Mouse (Mus musculus) kidney, embryonic 16.5 days (tissue): ENCODE measurements at regions not wholly inside any gene's neighbourhood (a gene's known extent, or its start where the extent isn't known, plus 50 kb on each side); places are given as distances from the start of the nearest gene placed in this dataset.
A peak's percentile ranks its signal among the peaks of the same experiment; 100 is the strongest.

ENCODE experiments used
- ATAC-seq: fragments of 200-750 bp; cut with Nextera tagmentation; 2 replicates; pipeline ENCODE4 v1.8.0; 2017; ENCODE audit warnings: moderate TSS enrichment; ENCODE audit not compliant: low FRiP score, low TSS enrichment
- H3K27ac ChIP-seq: fragments of 300-500 bp; sonication (generic); 2 replicates; pipeline ENCODE4 v1.5.1; 2014; ENCODE audit warnings: low read length
- H3K27me3 ChIP-seq: fragments of 300-500 bp; sonication (generic); 2 replicates; pipeline ENCODE4 v1.6.1; 2014; ENCODE audit warnings: low read length, control low read depth, mixed read lengths; ENCODE audit not compliant: insufficient read depth
- H3K36me3 ChIP-seq: fragments of 300-500 bp; sonication (generic); 2 replicates; pipeline ENCODE4 v1.6.1; 2014; ENCODE audit warnings: low read length, control low read depth, mixed read lengths; ENCODE audit not compliant: insufficient read depth
- H3K4me1 ChIP-seq: fragments of 300-500 bp; sonication (generic); 2 replicates; pipeline ENCODE4 v1.6.1; 2014; ENCODE audit warnings: low read length, control low read depth, mixed read lengths; ENCODE audit not compliant: insufficient read depth
- H3K4me2 ChIP-seq: fragments of 300-500 bp; sonication (generic); replicated peaks from 2 replicates; pipeline ENCODE4 v1.6.1; 2014; ENCODE audit warnings: low read depth, low read length
- H3K4me3 ChIP-seq: fragments of 300-500 bp; sonication (generic); 2 replicates; pipeline ENCODE4 v1.5.1; 2014; ENCODE audit warnings: mild to moderate bottlenecking, low read length
- H3K9ac ChIP-seq: fragments of 300-500 bp; sonication (generic); replicated peaks from 2 replicates; pipeline ENCODE4 v1.6.1; 2014; ENCODE audit warnings: low read length
- H3K9me3 ChIP-seq: fragments of 300-500 bp; sonication (generic); 2 replicates; pipeline ENCODE4 v1.6.1; 2016; ENCODE audit warnings: low read length, control low read depth
- WGBS: fragments of 180-500 bp; shearing (Covaris S2); extraction: QIAGEN DNeasy Blood & Tissue Kit; methylation state at CpG from one replicate; pipeline ENCODE4 v1.1.7; 2014; 5-methylcytosine and 5-hydroxymethylcytosine counted together

DNA sequence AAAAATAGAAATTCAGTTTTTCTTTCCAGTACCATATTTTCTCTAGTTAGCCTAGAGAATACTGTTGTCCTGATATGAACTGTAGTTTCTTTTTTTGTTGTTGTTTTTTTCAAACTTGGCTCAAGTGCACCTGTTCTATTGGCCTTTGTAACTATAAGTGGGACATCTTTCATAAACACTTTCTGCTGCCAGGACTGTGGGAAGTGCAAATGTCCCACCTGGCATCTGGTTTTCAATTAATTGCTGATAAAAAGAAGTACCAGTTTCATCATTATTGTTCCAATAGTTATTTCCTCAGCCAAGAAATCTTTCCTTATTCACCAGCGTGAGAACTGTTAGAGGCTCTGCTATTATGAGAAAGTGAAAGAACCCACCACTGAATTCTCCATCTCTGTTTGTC is 695.0 kb downstream of the Epha4 start:
- H3K4me1 ChIP-seq: no peaks in the 10 kb centered on the region
- no peak overlapping the region for H3K4me2 ChIP-seq
- no peaks in the 10 kb centered on the region for H3K27me3 ChIP-seq
- H3K9ac ChIP-seq: no peak overlapping the region
- H3K27ac ChIP-seq: no peak overlapping the region
- no peak for ATAC-seq
- no peaks in the 10 kb centered on the region for H3K9me3 ChIP-seq
- whole genome bisulfite sequencing: 86% methylated on average over 1 of the region's 1 CpGs
- no peak overlapping the region for H3K4me3 ChIP-seq
- H3K36me3 ChIP-seq: no peaks in the 10 kb centered on the region

DNA sequence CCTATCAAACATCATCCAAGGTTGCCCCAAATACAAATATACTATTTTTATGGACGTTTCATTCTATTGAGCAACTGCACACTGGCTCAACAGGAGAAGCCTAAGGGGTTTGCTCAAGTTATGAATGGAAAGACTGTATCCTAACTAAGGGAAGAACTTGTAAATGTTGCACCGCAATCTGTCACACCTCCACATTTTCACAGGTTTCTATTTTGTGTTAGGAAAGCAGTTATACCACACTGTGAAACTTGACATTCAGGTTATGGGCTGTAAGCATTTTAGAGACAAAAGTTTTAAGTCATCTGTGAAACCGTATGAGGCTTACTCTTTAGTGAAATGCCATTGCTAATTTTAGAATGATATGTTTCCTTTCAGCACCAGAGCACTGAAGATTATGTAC is 693.3 kb downstream of the Epha4 start:
- Histone ChIP-seq H3K27ac (no peak overlapping the region), H3K36me3 (no peaks in the 10 kb centered on the region), H3K9ac (no peak overlapping the region), H3K4me3 (no peak overlapping the region), H3K27me3 (no peaks in the 10 kb centered on the region), H3K4me1 (no peaks in the 10 kb centered on the region), H3K4me2 (no peak overlapping the region), H3K9me3 (no peaks in the 10 kb centered on the region)
- ATAC-seq: no peak
- 72% methylated on average over 3 of the region's 3 CpGs for WGBS

DNA sequence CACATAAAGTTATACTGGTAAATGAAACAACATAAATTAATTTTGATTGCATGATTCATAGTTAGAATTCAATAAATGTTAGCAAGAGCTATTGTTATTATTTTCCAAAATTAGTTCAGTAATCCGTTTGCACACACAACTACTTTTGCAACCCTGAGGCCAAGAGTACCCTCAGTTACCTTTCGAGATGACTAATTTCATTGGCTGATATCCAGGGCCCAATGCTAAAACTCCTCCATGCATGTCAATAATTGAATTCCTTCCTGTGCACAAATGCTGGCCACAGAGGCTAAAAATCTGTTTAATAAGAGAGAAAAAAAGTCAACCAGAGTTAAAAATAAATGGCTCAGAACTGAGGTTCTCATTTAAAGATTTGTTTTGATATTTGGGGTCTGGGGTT is 685.2 kb downstream of the Epha4 start:
- no peak overlapping the region for H3K4me2 ChIP-seq
- H3K27me3 ChIP-seq: no peaks in the 10 kb centered on the region
- H3K27ac ChIP-seq: no peak overlapping the region
- ATAC-seq: no peak
- WGBS: 57% methylated on average over 2 of the region's 2 CpGs
- H3K9me3 ChIP-seq: no peaks in the 10 kb centered on the region
- H3K4me3 ChIP-seq: no peak overlapping the region
- no peak overlapping the region for H3K9ac ChIP-seq
- H3K36me3 ChIP-seq: no peaks in the 10 kb centered on the region
- H3K4me1 ChIP-seq: no peaks in the 10 kb centered on the region

DNA sequence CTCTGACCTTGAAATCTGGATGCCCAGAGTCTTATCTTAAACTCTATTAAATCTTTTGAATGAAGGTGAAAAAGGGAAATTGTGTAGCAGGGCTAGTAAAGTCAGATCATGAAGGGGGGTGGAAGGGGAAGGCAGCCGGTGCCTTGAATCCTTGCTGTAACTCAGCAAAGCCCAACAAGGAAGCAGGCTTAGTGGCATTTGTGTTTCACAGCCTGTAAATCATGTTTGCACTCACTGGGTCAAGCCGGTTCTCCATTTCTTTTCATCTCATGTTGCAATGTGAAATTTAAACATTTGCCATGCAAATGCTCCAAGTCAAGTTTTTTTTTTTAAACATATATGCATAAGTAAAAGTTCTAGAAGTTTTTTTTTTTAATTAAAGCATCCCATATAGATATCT is 682.6 kb downstream of the Epha4 start:
- Histone ChIP-seq H3K9me3 (no peaks in the 10 kb centered on the region), H3K27ac (no peak overlapping the region), H3K9ac (no peak overlapping the region), H3K36me3 (no peaks in the 10 kb centered on the region), H3K27me3 (no peaks in the 10 kb centered on the region), H3K4me3 (no peak overlapping the region), H3K4me2 (no peak overlapping the region), H3K4me1 (0 out of 2 replicates have a peak, but pooled peaks cover 4% of the 10 kb centered on the region)
- no peak for ATAC-seq
- 8% methylated on average over 2 of the region's 2 CpGs for WGBS

DNA sequence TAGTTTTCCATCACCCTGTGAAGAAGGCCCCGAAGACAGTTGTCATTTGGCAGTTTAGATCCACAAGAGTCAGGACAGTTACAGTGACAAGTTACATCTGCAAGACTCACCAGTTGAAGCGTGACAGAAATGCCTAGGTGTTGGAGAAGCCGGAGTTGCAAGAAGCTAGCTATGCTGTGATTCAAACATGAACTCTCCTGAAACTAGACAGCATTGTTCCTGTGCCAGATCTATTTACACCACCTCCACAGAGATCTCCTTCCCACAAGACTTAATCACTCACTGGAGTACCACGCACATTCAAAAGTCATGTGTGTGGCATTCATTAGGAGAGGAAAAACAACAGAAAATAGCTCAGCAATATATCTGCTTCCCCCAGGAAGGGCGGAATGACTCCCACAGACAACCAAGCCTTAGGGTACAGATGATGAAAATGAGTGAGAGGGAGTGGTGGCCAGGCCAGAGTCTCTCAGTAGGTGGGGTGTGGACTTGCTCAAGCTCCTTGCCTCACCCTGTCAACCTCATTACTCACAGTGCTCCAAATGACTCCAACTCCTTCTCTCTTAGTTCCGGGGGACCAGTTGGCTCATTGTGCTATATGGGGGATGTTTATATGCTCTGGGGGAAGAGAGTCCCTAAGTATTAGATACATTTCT is 679.7 kb downstream of the Epha4 start:
- H3K4me1 ChIP-seq: 0 out of 2 replicates have a peak, but pooled peaks cover 4% of the 10 kb centered on the region
- peak; percentile 76 for ATAC-seq
- H3K27ac ChIP-seq: no peak overlapping the region
- no peaks in the 10 kb centered on the region for H3K27me3 ChIP-seq
- H3K4me2 ChIP-seq: no peak overlapping the region
- no peaks in the 10 kb centered on the region for H3K36me3 ChIP-seq
- no peaks in the 10 kb centered on the region for H3K9me3 ChIP-seq
- no peak overlapping the region for H3K9ac ChIP-seq
- no peak overlapping the region for H3K4me3 ChIP-seq
- WGBS: 34% methylated on average over 6 of the region's 6 CpGs

DNA sequence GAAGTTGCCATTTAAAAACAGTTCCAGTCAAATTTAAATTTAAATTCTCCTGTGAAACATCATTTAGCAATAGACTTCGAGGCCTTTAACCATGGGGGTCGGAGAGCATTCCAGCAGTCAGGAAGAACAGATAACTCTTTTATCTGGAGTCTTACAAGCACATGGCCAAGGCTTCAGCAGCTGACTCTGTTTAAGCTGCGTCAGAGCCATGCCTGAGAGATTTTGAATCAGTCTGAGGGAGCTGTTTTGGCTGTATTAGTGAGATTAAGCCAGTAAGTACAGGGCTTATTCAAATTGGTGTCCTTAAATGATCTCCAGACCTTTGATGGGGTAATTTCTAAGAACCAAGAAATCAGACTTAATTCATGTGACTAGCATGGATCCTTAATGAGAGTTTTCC is 665.5 kb downstream of the Epha4 start:
- no peak overlapping the region for H3K4me3 ChIP-seq
- H3K27me3 ChIP-seq: no peaks in the 10 kb centered on the region
- no peak for ATAC-seq
- H3K9me3 ChIP-seq: no peaks in the 10 kb centered on the region
- H3K4me2 ChIP-seq: no peak overlapping the region
- 48% methylated on average over 3 of the region's 3 CpGs for WGBS
- H3K36me3 ChIP-seq: no peaks in the 10 kb centered on the region
- no peaks in the 10 kb centered on the region for H3K4me1 ChIP-seq
- no peak overlapping the region for H3K9ac ChIP-seq
- no peak overlapping the region for H3K27ac ChIP-seq

DNA sequence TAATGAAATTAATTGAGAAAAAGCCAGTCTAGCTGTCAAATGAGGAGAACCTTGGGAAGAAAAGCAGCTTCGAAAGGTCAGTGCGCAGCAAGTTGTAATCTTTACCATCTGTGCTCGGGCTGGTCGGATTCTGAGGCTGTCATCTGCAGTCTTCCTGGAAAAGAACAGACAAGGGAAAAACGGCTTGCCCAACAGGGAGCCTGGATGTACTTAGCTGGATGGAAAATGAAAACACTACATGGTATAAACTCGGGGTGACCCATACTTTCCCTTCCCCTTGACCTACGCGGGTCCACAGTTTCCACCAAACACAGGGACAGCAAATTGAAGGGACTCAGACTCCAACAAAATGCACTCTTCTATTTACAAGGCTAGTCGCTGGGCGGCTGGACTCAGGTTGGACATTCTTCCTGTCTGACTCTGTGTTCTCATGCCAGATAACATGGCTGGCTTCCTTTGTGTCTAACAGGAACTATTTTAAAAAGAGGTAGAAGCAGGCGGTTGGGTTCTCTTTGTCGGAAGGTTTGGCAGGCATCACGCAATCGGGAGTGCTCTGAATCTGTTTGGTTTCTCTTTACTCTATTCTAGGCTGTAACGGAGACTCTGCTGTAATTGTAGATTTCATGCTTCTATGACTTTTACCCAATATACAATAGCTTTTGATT is 648.5 kb downstream of the Epha4 start:
- Histone ChIP-seq H3K4me2 (peak overlapping the region; percentile 4; the same call in 1 of the 2 replicates), H3K4me1 (no peaks in the 10 kb centered on the region), H3K27ac (no peak overlapping the region), H3K9ac (no peak overlapping the region), H3K4me3 (peak overlapping the region; percentile 20; the same call in 1 of the 2 replicates), H3K9me3 (no peaks in the 10 kb centered on the region), H3K27me3 (no peaks in the 10 kb centered on the region), H3K36me3 (no peaks in the 10 kb centered on the region)
- WGBS: 44% methylated on average over 15 of the region's 15 CpGs
- ATAC-seq: no peak

DNA sequence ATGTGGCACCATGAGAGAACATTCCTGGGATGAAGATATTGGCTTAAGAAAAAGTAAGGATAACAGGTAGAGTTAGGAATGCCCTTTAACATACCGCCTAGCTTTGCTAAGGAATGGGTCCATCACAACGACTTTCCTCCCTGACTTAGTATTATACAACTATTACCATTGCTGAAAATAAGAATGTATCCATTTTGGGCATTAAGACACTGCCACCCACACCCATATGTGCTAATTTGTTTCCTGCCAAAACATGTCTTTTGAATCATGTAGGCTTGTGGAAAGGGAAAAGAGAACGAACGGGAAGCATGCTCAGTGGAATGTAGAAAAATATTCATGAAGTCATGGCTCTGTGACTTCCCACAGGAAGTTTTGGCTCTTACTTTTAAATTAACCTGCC is 641.7 kb downstream of the Epha4 start:
- Histone ChIP-seq H3K36me3 (no peaks in the 10 kb centered on the region), H3K4me3 (no peak overlapping the region), H3K27ac (no peak overlapping the region), H3K4me1 (no peaks in the 10 kb centered on the region), H3K9ac (no peak overlapping the region), H3K4me2 (no peak overlapping the region), H3K27me3 (no peaks in the 10 kb centered on the region), H3K9me3 (no peaks in the 10 kb centered on the region)
- ATAC-seq: no peak
- WGBS: 67% methylated on average over 4 of the region's 4 CpGs

DNA sequence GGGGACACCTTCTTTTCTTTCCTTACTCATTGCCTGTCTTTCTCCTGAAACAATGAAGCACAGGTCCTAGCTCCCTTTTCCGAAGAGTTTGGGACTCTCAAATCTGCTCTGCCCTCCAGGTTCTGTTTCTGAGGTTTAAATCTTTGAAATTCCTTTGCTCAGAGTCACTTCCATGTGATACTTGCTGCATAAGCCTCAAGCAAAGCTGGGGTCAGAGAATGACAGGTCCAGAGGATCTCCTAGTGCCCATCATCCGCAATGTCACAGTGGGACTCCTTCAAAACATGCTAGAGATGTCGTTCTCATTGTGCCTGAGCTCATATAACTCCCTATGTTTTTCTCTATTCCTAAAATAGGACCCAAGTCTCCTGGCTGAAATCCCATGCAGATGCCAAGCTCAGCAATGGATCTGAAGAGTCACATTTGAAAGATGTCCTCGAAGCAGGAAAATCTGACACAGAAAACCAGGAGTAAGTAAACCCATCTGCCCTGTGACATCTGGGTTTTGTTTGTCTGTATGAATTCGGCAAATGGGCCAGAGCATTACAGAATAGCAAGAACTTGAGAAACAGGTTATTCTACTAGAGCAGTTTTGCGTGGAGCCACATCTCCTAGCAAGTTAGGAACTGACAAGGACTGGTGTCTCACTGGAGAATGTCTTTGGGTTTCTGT is 634.6 kb downstream of the Epha4 start:
- no peak for ATAC-seq
- Histone ChIP-seq H3K4me3 (no peak overlapping the region), H3K27ac (no peak overlapping the region), H3K9me3 (no peaks in the 10 kb centered on the region), H3K4me1 (no peaks in the 10 kb centered on the region), H3K27me3 (no peaks in the 10 kb centered on the region), H3K9ac (no peak overlapping the region), H3K36me3 (no peaks in the 10 kb centered on the region), H3K4me2 (no peak overlapping the region)
- WGBS: 75% methylated on average over 6 of the region's 6 CpGs

DNA sequence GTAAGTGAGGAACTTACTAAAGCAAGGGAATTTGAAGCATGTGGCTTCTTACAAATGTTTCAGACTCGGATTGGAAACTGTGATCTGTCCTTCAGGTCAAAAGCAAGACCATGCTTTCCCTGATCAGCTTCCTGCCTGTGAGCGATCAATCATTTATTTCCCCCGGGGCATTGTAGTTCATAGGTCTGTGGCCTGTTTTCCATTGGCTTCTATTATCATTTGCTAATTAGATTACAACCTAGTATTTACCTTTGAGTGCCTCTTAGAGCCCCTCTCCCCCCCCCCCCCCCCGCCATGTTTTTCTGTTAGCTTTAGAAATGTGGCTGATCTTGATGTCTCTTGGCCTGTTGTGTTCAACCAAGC is 634.1 kb downstream of the Epha4 start:
- no peak overlapping the region for H3K27ac ChIP-seq
- H3K36me3 ChIP-seq: no peaks in the 10 kb centered on the region
- WGBS: 57% methylated on average over 3 of the region's 4 CpGs
- H3K27me3 ChIP-seq: no peaks in the 10 kb centered on the region
- H3K4me1 ChIP-seq: no peaks in the 10 kb centered on the region
- no peaks in the 10 kb centered on the region for H3K9me3 ChIP-seq
- ATAC-seq: no peak
- no peak overlapping the region for H3K4me2 ChIP-seq
- no peak overlapping the region for H3K9ac ChIP-seq
- H3K4me3 ChIP-seq: no peak overlapping the region
